Mouse (Mus musculus) c-Kit-positive CD71-negative TER-119-negative erythroid progenitor cells, embryonic 14.5 days (primary cell): Measurements from ENCODE around the gene Tubg2.

ENCODE experiments used
- DNase-seq: peaks from one replicate; pipeline ENCODE4 v3.0.0-alpha.2; 2013; ENCODE audit warnings: low read depth

Tubg2 gene

GRCm38 (mm10) chr11:101178061-101179058 lies 22.7 kb downstream of the Tubg2 start:
- no peak for DNase-seq

- DNase-seq: no peak
Observed at GRCm38 (mm10) chr11:101179306-101179705, 23.6 kb downstream of the Tubg2 start.

GRCm38 (mm10) chr11:101180261-101180660 lies 24.6 kb downstream of the Tubg2 start:
- no peak for DNase-seq

DNA sequence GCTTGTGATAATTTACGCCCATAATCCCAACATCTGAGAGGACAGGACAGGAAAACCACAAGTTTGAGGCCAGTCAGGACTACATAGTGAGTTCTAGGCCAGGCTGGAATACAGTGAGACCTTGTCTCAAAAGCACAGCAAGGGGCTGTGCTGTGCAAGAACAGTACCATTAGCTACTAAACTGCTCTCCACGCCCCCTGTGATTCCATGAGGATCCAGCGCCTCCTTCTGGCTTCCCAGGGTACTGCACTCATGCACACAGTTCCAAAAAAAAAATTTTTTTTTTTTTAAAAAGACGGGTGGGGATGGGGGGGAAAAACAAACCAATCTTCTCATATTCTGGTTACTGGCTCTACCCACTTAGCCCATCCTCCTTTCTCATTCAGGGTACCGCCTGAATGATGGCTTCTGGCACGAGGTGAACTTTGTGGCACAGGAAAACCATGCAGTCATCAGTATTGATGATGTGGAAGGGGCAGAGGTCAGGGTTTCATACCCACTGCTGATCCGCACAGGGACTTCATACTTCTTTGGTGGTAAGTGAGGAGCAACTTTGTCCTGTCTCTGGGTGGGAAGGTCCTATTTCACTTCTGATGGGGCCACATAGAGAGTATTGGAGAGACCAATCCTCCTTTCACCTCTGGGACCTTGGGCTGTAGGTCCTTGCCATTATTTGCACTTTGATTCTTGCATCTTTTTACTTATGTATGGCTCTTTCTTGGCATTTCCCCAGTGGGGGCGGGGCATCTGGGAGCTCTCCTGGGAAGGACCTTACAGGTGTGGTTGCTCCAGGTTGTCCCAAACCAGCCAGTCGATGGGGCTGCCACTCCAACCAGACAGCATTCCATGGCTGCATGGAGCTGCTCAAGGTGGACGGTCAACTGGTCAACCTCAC lies 25.4 kb downstream of the Tubg2 start:
- no peak for DNase-seq

GRCm38 (mm10) chr11:101181961-101182360 lies 26.3 kb downstream of the Tubg2 start:
- no peak for DNase-seq

DNA sequence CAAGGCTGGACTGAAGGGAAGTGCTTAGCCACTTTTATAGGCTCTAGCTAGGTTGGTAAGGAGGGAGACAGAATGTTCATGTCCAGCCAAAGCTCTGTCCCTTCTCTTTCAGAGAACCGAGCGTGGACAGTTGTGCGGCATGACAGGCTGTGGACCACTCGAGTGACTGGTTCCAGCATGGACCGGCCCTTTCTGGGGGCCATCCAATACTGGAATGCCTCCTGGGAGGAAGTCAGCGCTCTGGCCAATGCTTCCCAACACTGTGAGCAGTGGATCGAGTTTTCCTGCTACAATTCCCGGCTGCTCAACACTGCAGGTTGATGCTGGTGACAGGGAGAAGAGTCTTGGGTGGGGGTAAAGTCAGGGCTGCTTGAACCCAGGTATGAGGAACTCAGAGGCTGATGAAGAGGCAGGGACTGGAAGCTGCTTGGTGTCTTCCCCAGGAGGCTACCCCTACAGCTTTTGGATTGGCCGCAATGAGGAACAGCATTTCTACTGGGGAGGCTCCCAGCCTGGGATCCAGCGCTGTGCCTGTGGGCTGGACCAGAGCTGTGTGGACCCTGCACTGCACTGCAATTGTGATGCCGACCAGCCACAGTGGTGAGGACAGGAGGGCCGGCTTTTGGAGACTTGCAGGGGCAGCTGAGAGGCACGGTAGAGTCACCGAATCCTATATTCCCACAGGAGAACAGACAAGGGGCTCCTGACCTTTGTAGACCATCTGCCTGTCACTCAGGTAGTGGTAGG lies 27.2 kb downstream of the Tubg2 start:
- DNase-seq: no peak

- DNase-seq: no peak
Observed at GRCm38 (mm10) chr11:101184984-101185383, 29.3 kb downstream of the Tubg2 start.

- DNase-seq: no peak
Observed at GRCm38 (mm10) chr11:101185441-101185840, 29.7 kb downstream of the Tubg2 start.

DNA sequence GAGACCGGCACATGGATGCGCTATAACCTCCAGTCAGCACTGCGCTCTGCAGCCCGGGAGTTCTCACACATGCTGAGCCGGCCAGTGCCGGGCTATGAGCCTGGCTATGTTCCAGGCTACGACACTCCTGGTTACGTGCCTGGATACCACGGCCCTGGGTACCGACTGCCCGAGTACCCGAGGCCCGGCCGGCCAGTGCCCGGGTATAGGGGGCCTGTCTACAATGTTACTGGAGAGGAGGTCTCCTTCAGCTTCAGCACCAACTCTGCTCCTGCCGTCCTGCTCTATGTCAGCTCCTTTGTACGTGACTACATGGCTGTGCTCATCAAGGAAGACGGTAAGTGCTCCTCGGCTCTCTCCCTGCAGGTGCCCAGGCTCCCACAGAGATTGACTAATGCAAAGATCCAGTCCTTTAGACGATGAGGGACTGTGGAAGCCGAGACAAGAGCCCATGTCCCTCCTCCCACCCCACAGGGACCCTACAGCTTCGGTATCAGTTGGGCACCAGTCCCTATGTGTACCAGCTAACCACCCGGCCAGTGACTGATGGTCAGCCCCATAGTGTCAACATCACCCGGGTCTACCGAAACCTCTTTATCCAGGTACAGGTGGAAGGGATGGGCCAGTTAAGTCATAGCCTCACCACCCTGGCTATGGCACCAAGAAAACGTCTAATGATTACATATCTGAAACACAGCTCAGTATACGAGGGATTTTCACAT lies 31.0 kb downstream of the Tubg2 start:
- DNase-seq: no peak

GRCm38 (mm10) chr11:101187541-101187940 lies 31.8 kb downstream of the Tubg2 start:
- DNase-seq: no peak

- DNase-seq: no peak
Observed at GRCm38 (mm10) chr11:101188166-101188805, 32.6 kb downstream of the Tubg2 start.

DNA sequence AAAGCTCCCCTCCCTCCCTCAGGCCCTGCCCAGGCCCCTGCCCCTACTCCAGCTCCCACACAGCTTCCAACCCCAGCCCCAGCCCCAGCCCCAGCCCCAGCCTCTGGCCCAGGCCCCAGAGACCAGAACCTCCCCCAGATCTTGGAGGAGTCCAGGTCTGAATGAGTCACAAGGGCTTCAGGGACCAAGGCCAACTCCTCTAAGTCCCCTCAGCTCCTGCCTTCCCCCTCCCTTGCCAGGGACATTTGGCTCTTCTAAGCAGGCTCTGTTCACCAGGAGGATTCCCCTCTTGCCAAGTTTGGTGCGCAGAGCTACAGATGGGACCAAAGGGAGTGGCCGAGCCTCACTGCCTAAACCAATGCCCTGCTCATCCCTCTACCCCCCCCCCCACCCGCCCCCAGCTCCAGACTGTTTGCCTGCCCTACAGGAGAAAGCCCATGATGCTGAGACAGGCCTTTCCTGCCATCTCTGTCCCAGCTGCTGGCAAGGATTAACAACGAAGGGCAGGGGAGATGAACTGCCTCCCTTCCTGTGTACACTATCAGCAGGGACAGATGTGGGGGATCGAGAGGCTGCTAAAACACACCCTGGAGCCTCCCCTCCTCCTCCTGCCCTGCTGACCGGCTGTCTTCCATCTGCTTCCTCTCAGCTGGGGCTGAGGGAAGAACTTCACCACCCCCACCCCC lies 33.9 kb downstream of the Tubg2 start:
- no peak for DNase-seq

GRCm38 (mm10) chr11:101190181-101190912 lies 34.6 kb downstream of the Tubg2 start:
- DNase-seq: no peak

DNA sequence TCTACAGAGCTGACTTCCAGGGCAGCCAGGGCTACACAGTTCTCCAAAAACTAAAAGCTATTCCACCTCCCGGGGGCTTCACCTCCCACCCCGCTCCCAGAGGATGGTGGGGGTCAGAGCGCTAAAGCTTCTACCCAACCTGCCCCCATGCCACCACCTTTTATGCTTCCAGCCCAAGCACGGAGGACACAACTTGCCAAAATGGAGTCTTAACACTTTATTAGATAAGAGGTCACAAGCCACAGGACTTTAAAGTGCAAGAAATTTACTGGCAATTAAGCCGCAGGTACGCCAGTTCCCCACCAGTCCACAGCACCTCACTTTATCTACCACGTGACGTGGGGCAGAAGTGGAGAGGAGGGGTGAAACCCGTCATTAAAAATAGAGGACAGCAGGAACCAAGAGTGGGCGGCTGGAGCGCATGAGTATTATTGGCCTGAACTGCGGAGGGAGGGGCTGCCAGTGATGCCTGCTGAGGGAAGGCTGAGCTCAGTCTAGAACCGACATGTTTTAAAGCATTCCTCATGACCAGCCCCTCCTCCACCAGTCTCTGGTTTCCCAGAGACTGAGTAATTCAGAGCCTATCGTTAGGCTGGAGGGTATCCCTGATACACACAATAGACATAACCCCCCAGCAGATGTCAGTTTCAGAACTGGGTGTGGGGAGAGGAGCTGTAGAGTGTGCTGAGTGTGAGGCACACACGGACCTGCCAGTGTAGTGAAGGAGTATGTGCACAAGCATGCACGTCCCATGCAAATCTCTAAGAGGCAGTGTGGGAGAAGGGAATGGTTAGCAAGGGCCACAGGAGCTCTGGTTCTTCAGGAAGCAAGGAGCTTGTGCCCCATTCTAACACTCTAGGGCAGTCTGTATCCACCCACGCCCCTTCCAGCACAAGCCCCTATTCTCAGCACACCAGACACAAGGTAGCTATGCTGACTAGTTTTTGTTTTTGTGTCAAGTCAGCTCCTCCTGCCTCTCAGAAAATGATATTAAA lies 35.5 kb downstream of the Tubg2 start:
- DNase-seq: no peak

DNA sequence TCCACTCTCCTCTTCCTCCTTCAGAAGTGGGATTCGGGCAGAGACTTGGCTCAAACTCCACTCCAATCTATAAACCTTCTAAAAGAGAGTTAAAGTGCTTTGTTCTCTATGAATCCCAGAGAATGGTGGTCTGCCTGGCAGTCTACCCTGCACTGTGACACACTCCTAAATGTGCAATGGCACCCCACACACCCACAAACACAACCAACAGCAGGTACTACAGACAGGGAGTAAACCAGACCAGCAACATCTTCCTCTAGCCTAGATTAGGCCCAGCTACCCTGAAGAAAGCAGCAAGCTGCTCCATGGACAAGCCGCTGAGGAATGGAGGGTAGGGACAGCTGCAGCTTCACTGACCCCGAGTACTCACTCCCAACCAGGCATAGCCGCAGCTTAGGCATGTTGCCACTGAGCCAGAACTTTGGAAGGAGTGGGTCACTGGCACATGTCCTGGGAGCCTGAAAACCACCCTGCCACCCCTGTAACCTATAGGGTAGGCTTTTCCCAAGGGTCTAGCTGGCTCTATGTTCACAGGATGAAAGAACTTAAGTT lies 36.3 kb downstream of the Tubg2 start:
- DNase-seq: no peak

GRCm38 (mm10) chr11:101192646-101193045 lies 36.9 kb downstream of the Tubg2 start:
- no peak for DNase-seq

DNA sequence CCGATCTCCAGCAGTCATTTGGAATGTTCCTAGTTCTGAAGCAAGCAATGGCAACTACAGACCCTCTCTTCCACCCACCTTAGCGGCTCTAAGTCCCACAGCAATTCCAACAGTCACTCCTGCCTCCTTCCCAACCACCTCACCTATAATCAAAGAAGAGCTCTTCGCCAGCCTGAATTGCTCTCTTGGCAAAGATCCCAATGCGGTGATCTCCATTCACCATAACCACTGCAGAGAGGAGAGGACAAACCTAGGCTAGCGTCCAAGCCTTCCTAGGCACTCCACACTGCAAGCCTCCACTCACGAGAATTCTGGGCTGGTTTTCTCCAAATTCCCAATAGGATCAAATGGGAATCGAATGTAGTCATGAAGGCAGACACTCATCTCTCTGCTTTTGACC lies 37.4 kb downstream of the Tubg2 start:
- no peak for DNase-seq

DNA sequence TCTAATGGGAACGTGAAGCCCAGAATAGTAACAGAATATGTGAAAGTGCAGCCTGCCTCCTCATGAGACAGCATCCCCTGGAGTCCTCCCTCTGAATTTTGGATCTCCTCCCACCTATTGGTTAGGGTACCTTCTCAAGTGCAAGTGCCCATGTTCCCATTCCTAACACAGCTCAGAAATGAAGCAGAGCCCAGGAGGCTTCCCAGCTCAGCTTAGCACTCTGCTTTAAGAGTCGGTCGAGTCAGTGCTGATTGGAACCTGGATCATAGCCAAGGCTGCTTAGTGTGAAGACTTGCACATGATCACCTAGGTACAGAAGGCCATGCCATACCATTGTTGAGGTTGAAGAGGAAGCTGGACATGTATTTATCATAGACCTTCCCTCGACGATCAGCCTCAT lies 38.4 kb downstream of the Tubg2 start:
- no peak for DNase-seq
